Mouse (Mus musculus) testis, adult 2 months (tissue): ENCODE data around the gene Slamf7.

Source experiments
- CTCF ChIP-seq: fragments of 200-500 bp; IDR thresholded peaks from 2 replicates; pipeline ENCODE4 v1.5.1; 2012; ENCODE audit warnings: low read depth, mild to moderate bottlenecking, inconsistent platforms, low read length, moderate library complexity; ENCODE audit not compliant: control insufficient read depth, insufficient read depth, insufficient replicate concordance
- POLR2A ChIP-seq: fragments of 200-500 bp; IDR thresholded peaks from 2 replicates; pipeline ENCODE4 v1.6.1; 2012; ENCODE audit warnings: low read depth, mild to moderate bottlenecking, inconsistent platforms, low read length, moderate library complexity; ENCODE audit not compliant: control insufficient read depth

DNA sequence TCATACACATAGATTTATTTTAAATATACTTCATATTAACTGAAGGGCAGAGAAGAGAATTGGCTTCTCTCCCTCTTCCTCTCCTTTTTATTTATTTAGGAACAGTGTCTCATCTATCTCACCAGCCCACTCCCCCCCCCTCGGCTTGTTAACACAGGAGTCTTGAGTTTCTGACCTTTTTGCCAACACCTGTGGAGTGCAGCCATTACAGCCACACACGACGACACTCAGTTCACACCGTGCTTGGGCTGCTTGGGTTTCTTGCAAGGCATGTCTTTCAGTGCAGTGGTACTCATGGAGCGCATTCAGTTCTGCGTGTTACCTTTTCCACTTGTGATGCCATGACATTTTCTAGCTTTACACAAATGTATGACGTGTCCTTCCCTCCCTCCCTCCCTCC is 22.8 kb downstream of the Slamf7 start:
- TF ChIP-seq CTCF: no peak
- TF ChIP-seq POLR2A: no peak
